Mouse (Mus musculus) kidney, postnatal 0 days (tissue): ENCODE measurements around the gene Tal1. TPM values are rescaled to one million over a fixed set of nuclear protein-coding genes. Genes with fewer than 3 reads are reported as not detected.

Experiments used
- ATAC-seq: fragments of 200-750 bp; cut with Nextera tagmentation; replicated peaks from 2 replicates; pipeline ENCODE4 v1.8.0; 2017; ENCODE audit warnings: low read depth, moderate number of reproducible peaks, moderate TSS enrichment, moderate library complexity; ENCODE audit not compliant: low FRiP score
- DNase-seq: peaks from one replicate; pipeline ENCODE4 v3.0.0-alpha.2; 2016; ENCODE audit warnings: low spot score
- H3K27ac ChIP-seq: fragments of 300-500 bp; sonication (generic); 2 replicates; pipeline ENCODE4 v1.5.1; 2014; ENCODE audit warnings: mild to moderate bottlenecking
- H3K27me3 ChIP-seq: fragments of 300-500 bp; sonication (generic); 2 replicates; pipeline ENCODE4 v1.6.1; 2014; ENCODE audit warnings: low read length, mixed read lengths; ENCODE audit not compliant: insufficient read depth
- H3K36me3 ChIP-seq: fragments of 300-500 bp; sonication (generic); 2 replicates; pipeline ENCODE4 v1.6.1; 2014; ENCODE audit warnings: low read length, mixed read lengths; ENCODE audit not compliant: insufficient read depth
- H3K4me1 ChIP-seq: fragments of 300-500 bp; sonication (generic); replicated peaks from 2 replicates; pipeline ENCODE4 v1.6.1; 2014; ENCODE audit warnings: antibody characterized with exemption, low read length, mixed read lengths; ENCODE audit not compliant: insufficient read depth
- H3K4me2 ChIP-seq: fragments of 300-500 bp; sonication (generic); 2 replicates; pipeline ENCODE4 v1.6.1; 2014; ENCODE audit warnings: mild to moderate bottlenecking, low read length, moderate library complexity, mixed read lengths
- H3K4me3 ChIP-seq: fragments of 300-500 bp; sonication (generic); replicated peaks from 2 replicates; pipeline ENCODE4 v1.5.1; 2014; ENCODE audit warnings: low read depth, low read length
- H3K9ac ChIP-seq: fragments of 300-500 bp; sonication (generic); 2 replicates; pipeline ENCODE4 v1.6.1; 2014; ENCODE audit warnings: low read depth, low read length
- H3K9me3 ChIP-seq: fragments of 300-500 bp; sonication (generic); replicated peaks from 2 replicates; pipeline ENCODE4 v1.6.1; 2016; ENCODE audit warnings: low read length, inconsistent platforms, mixed read lengths
- CTCF ChIP-seq: IDR thresholded peaks from 2 replicates; pipeline ENCODE4 v1.5.1; 2016; ENCODE audit warnings: antibody characterized with exemption, low read depth, mild to moderate bottlenecking, moderate library complexity
- WGBS: fragments of 180-500 bp; shearing (Covaris S2); extraction: QIAGEN DNeasy Blood & Tissue Kit; methylation state at CpG from one replicate; pipeline ENCODE4 v1.1.7; 2014; 5-methylcytosine and 5-hydroxymethylcytosine counted together
- polyA plus RNA-seq: library from polyadenylated mRNA; unstranded; fragments of >200 nt; fragmentation: Nextera tagmentation; extraction: Ambion mirVana; gene quantifications from 2 replicates; pipeline ENCODE4 v1.2.1, GENCODE M21; 2015

Tal1 gene
- polyA plus RNA-seq, 1 experiment from 2014 or later = 1.1 TPM

DNA sequence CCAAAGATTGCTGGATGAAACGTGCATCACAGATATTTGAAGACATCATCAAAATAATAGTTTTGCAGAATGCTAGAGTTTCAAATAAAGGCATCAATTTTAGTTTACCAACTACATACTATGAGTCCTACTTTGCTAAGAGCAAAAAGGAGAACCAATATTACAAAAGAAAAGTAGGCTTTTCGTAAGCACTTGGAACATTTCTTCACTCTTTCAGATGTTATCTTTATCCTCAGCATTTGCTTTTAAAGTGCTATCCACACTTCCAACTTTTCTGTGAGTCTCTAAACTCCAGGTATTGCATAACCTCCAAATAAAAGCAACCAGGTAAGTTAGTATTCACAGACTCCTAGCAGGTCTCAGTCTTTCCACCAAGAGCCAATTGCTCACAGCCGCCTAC is 63.4 kb downstream of the Tal1 start:
- ATAC-seq = no peak
- Histone ChIP-seq H3K4me3 (no peak overlapping the region), H3K4me2 (no peak overlapping the region), H3K27ac (no peak overlapping the region), H3K36me3 (no peaks in the 10 kb centered on the region), H3K9me3 (no peaks in the 10 kb centered on the region), H3K4me1 (no peaks in the 10 kb centered on the region), H3K9ac (no peak overlapping the region), H3K27me3 (no peaks in the 10 kb centered on the region)
- DNase-seq = no peak
- 75% methylated on average over 3 of the region's 3 CpGs for WGBS
- TF ChIP-seq CTCF = no peak

DNA sequence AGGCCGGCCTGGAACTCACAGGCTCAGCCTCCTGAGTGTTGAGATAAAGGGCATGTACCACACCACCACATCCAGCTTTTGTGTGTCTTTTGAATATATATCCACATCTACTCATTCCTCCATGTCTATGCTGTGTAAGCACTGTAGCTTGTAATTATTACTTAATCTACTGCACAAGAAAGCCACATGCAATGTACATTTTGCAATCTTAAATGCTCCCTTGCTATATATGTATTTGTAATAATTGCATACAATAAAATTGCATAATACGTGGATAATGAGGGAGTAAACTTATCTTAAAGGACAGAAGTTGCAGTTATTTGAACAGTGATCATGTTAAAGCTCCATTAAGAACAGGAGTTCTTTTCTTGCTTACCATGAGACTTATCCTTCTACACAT is 64.9 kb downstream of the Tal1 start:
- WGBS = 82% methylated on average over 2 of the region's 2 CpGs
- no peak for ATAC-seq

More for the DNA sequence above, 64.9 kb downstream of the Tal1 start:
- no peaks in the 10 kb centered on the region for H3K27me3 ChIP-seq
- H3K9ac ChIP-seq = no peak overlapping the region
- no peaks in the 10 kb centered on the region for H3K9me3 ChIP-seq
- H3K36me3 ChIP-seq = no peaks in the 10 kb centered on the region
- H3K27ac ChIP-seq = no peak overlapping the region
- no peak for DNase-seq
- no peak overlapping the region for H3K4me2 ChIP-seq
- H3K4me1 ChIP-seq = no peaks in the 10 kb centered on the region
- no peak for TF ChIP-seq CTCF
- no peak overlapping the region for H3K4me3 ChIP-seq

Other genes with a start within 250 kb of the Tal1 start
- gene Gm12830, start 234.7 kb upstream of the Tal1 start, polyA plus RNA-seq = 0.07 TPM in 1 of 2 replicates, not detected in the other
- 3.9 and 6.3 TPM in 2 replicates for gene Foxd2, start 147.6 kb upstream of the Tal1 start, polyA plus RNA-seq
- gene Foxe3, start 130.4 kb upstream of the Tal1 start, polyA plus RNA-seq = not detected in 2 replicates
- gene Cmpk1, start 69.2 kb upstream of the Tal1 start, polyA plus RNA-seq = 132 and 139 TPM in 2 replicates
- gene Stil, start 56.3 kb upstream of the Tal1 start, polyA plus RNA-seq = 4.8 and 5.1 TPM in 2 replicates
- 681 and 685 TPM in 2 replicates for gene Pdzk1ip1, start 32.3 kb downstream of the Tal1 start, polyA plus RNA-seq
- gene Cyp4x1, start 77.9 kb downstream of the Tal1 start, polyA plus RNA-seq = 0.20 and 0.21 TPM in 2 replicates
- not detected in 2 replicates for gene Cyp4a29, start 185.7 kb downstream of the Tal1 start, polyA plus RNA-seq
- gene Cyp4a12a, start 242.6 kb downstream of the Tal1 start, polyA plus RNA-seq = 0.04 and 0.06 TPM in 2 replicates